Mouse (Mus musculus) thymus, postnatal 4 days (tissue): Measurements from ENCODE around the gene Lyl1.

ENCODE experiments used
- DNase-seq: peaks from one replicate; pipeline ENCODE4 v3.0.0; 2021

Gene Lyl1

DNA sequence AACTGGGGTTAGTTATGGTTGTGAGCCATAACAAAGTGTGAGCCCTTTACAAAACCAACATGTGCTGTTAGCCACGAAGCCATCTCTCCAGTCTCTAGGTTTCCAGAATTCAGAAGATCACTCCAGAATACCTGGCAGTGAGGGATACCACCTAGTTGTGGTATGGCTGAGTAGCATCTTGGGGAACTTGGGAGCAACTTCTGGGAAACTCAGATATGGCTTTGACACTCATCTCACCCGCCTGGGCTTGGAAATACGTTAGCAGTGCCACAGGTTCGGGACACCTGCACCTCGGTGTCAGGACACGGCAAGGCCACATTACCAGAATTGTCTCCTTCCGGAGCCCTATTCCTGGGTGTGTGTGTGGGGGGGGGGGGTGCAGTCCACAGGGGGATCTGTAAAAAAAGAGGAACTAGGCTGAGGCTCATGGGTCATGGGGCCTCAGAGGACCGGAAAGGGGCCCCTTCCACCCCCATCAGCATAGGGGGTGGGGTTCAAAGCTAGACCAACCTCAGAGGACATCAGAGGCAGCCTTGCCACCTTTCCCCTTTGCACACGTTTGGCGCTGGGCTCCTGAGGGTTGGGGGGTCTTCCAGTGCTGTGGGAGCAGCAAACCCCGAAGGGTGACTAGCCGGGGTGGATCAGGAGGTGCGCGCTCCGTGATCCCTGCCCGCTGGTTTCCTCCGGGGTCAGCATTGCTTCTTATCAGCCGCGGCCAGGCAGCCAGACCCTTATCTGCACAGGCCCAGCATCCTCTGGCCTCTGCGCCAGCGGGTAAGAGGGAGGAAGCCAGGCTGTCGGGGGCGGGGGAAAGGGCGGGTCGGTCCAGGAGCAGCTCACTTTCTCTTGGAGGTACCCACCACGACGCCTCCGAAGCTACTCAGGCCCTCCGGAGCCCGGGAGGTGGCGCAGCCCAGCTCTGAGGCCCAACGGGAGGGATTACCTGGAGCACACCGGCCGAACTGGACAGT lies at the start of gene Lyl1:
Gene Lyl1 (plus strand): TSS at position 517 of the 971 bp plus-strand sequence.
- peak; percentile 70 for DNase-seq

- no peak for DNase-seq
Measured at GRCm38 (mm10) chr8:84653092-84653631, 48.1 kb upstream of the Lyl1 start.

DNA sequence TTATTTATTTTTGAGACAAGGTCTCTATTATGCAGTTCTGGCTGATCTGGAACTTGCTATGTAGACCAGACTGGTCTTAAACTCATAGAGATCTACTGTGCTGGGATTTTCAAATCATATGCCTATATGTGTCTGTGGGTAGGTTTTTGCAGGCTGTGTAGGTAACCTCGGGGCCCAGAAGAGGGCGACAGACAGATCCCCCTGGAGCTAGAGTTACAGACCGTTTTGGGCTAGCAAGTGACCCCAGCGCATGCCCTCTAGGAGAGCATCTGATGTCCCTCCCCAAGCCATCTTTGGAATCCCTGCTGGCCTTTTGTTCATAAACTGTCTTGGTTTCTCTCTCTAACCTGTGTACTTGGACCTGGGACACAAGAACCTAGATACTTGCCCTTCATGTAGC lies 46.7 kb upstream of the Lyl1 start:
- peak; percentile 62 for DNase-seq

- no peak for DNase-seq
Measured at GRCm38 (mm10) chr8:84655336-84656190, 45.7 kb upstream of the Lyl1 start.

- DNase-seq, result peak; percentile 42
Measured at GRCm38 (mm10) chr8:84656191-84656525, 45.1 kb upstream of the Lyl1 start.

DNA sequence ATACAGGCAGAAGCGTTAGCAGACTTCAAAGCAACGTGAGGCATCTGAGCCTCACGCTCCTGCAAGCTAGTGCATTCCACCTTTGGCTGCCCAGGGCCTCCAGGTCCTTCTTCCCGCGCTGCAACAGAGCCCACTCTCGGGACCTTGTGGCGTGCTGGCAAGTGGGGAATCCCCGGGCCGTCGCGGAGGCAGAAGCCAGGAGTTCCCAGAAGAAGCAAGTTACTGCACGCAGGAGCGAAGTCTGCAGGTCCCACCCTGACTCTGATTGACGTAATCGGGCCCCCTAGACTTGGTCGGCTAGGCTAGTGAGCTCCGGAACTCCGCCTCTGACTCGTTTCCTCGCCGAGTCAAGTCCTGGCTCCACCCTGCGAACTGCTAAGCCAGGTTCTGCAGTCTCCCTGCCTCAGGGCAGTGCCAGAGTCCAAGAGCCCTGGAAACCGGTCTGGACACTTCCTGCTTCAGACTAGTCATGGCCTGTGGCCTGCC lies 44.6 kb upstream of the Lyl1 start:
- DNase-seq, result peak; percentile 81

GRCm38 (mm10) chr8:84657203-84657602 lies 44.1 kb upstream of the Lyl1 start:
- no peak for DNase-seq

DNA sequence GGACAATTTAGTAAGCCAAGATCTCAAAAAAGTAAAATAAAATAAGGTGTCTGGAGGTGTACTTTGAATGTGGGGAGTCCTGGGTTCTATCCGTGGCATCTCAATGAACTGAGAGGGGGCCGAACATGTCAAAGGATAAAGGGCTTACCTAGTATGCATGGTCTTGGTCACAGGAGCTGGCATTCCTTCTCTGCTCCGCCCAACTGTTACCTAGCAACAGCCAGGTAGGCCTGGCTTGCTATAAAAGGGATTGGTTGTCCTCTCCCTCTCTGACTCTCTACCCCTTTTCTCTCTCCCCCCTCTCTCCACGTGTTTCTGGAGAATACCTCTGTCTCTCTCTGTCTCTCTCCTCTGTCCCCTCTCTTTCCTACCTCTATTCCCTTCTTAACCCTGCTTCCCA lies 43.6 kb upstream of the Lyl1 start:
- DNase-seq, result no peak

- no peak for DNase-seq
Measured at GRCm38 (mm10) chr8:84658951-84659350, 42.3 kb upstream of the Lyl1 start.

DNA sequence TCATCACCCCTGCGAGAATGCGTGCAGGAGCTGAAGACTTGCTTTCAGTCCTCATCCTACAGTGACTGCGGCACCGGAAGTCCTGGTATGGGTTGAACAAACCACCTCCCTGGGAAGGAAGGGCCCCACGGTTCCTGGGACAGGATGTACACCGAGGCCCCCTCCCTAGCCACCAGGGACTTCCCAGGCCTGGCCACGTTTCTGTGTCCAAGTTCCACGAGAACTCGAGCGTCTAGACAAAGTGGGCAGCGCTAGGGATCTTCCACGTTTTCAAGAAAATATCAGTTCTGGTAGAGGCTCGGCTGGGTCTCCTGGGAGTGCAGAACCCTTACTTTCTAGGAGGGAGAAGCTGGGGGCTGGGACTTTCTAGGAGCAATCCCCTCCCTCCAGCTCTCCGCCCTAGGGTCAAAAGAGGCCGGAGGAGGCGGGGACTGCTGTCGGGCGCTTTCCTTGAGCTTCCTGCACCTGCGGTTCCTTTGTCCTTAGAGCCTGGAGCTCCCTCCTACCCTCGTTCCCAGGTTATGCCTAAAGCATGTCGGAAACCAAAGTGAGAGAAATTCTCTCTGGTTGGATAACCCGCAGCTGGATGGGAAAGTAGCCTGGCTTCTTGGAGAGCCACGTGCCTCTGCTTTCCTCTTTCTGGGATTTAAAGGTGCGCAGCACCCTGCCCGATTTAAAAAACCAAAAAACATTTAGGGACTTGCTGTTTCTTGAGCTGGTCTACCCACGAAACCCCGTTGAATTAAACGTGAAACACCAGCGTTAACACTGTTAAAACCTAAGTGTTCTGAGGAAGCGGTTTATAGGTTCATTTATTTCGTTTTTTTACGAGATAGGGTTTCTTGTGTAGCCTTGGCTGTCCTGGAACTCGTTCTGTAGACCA lies 41.1 kb upstream of the Lyl1 start:
- peak; percentile 81 for DNase-seq

DNA sequence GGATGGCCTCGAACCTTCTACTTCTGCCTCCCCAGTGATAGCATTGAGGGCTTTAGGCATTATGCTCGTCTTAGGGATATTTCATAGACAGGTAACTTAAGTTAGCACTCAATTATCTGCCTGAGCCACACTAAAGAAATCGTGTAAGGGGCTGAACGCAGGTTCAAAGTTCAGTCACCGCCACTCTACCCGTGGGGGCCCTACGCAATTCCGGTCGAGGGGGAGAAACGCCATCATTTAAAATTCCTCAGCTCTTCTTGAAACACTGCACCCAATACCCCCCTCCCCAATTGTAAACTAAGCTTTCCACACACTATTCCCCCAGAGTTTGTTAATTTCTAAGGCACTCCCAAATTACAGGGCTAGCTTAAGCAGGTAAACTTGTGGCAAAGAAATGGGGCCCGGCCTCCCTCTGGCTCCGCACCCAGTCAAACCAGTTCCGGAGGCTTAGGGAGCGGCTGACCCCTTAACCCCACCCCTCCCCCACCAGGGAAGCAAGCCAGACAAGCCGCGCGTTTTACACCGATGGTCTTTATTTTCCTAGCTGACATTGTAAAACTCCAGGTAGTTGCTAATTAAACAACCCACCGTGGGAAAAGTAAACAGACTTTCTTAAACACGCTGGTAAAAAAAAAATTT lies 40.3 kb upstream of the Lyl1 start:
- peak; percentile 64 for DNase-seq

GRCm38 (mm10) chr8:84661458-84661871 lies 39.8 kb upstream of the Lyl1 start:
- peak; percentile 71 for DNase-seq

GRCm38 (mm10) chr8:84661961-84662571 lies 39.2 kb upstream of the Lyl1 start:
- DNase-seq, result peak; percentile 81

DNA sequence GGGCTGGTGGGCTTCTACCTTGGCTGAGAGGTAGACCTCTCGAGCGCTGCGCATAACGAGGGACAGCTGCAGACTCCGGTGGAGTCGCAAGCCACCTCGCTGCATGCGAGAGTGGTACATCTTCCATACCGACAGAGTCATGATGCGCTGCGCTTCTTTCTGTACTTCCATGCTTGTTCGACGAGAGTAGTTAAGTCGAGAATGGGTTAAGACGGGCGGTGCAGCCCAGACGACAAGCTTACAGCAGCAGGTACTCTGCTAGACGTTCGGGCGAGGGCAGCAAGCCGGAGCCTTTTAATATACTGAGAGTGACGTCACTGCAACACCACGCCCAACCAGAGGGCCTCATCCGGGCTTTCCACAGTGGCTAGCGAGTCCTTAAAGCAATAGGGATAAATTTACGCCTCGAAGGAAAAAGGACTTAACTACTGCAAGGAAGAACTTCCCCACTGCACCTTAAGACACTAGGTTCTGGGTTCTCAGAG lies 38.6 kb upstream of the Lyl1 start, which contains the start of gene Ier2:
Gene Ier2 (minus strand): TSS at position 272 of the 485 bp plus-strand sequence.
- peak; percentile 89 for DNase-seq

DNA sequence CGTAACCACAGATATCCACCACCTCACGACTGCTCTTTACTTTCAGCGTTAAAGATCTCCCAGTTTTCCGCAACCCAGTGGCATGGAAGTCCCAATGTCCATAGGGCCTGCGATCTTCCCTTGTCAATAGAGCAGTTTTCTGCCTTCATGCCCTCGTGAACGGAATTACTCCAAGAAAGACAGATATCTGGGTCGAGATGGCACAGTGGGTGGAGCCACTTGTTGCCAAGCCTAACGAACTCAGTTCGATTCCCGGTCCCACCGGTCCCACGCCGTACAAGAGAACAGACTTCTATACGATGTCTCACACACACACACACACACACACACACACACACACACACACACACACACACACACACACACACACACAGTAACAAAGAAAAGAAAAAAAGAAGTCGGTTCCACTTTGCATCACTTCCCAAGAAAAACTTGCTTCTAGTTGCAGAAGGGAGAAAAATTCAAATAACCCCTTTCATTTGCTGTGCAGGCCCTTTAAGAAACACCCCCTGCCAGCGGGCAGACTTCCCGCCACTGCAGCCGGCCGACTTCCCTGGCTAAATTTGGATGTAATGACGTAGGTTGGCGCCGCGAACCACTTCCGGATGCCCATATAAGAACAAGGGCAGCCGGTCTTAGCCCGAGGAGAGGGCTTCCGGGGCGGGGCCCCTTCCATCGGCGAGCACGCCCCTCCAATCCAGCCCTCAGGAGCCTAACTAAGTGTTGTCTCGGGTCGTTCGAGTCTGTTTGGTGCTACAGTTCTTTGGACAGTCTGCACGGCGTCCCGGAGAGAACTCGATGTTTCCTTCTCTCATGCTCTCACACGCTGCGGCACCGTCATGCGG lies 37.6 kb upstream of the Lyl1 start:
- peak; percentile 89 for DNase-seq

- DNase-seq, result peak; percentile 80
Measured at GRCm38 (mm10) chr8:84664566-84665384, 36.5 kb upstream of the Lyl1 start.

DNA sequence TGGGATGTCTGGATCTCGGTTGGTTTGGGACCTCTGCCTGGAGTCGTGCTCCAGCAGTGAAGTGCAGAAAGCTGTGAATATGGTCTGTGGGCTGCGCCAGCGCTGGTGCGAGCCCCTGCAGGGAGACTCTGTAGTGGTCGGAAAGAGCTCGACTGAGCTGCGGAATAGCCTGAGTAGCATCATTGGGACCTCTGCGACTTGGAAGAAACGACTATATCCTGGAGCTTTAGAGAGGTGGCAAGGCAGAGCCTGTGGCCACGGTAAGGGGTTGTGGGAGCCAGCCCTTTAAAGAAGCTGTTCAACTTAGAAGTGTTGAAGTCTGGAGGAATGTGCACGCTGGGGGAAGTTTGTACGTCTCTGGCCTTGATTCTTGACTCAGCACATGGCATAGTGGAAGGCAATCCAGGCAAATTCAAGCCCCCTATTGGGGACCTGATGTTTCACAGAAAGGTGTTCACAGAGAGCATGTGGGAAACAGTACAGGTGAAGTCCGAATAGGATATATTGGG lies 35.8 kb upstream of the Lyl1 start:
- no peak for DNase-seq

DNA sequence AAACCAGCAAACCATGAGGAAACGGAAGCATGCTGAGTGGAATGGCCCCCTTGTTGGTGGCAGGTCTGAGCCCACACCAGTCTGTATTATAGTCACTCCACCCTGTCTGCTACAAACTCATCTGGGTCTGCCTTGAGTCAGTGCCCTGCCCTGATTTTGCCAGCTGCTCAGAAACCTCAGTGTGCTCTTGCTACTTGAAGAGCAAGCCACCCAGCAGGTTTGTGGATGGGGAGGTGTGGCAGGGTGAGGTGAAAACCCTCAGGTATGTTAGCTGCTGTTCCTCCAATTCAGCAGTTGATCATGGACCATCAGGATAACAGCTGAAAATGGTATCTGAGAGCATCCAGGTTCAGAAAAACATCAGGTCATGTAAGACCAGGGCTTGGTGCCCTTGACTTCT lies 33.2 kb upstream of the Lyl1 start:
- DNase-seq, result no peak
